Mouse (Mus musculus): ENCODE measurements at regions not wholly inside any gene's neighbourhood (a gene's known extent, or its start where the extent isn't known, plus 50 kb on each side); places are given as distances from the start of the nearest gene placed in this dataset.

DNA sequence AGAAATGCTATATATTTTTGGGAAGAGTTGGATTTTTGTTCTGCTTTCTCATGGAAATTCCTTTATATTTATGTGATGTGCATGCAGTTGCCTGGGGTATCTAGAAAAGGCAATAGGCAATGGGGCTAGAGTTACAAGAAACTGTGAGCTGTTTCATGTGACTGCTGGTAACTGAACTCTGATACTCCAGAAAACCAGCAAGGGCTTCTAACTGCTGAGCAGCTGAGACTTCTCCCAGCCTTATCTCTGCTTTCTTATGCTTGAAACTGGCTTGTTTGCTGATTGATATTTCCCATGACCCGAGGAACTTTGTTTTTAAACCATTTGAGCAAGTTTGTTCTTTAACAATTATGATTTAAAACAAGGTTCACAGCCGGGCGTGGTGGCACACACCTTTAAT is 491.9 kb downstream of the Cetn3 start:
- Histone ChIP-seq H3K36me3 (ENCODE audit: control insufficient read depth, insufficient read depth, low read length) (no peaks in the 10 kb centered on the region), H3K4me1 (ENCODE audit: control insufficient read depth, insufficient read depth, low read length) (no peaks in the 10 kb centered on the region), H3K4me2 (ENCODE audit: low read length) (no peak overlapping the region), H3K27me3 (replicated peaks; ENCODE audit: control insufficient read depth, insufficient read depth, low read length) (no peaks in the 10 kb centered on the region), H3K9me3 (replicated peaks; ENCODE audit: control insufficient read depth, low read length) (no peaks in the 10 kb centered on the region), H3K4me3 (ENCODE audit: low read depth, low read length) (no peak overlapping the region), H3K27ac (ENCODE audit: low read depth, low read length) (no peak overlapping the region), H3K9ac (ENCODE audit: low read length) (no peak overlapping the region)
- ATAC-seq = no peak
- DNase-seq (ENCODE audit: low spot score) = no peak
- 81% methylated on average over 3 of the region's 3 CpGs for WGBS

- DNase-seq (ENCODE audit: low spot score) (no peak), ATAC-seq (no peak)
- no peaks in the 10 kb centered on the region for H3K27me3 ChIP-seq (replicated peaks; ENCODE audit: control insufficient read depth, insufficient read depth, low read length)
- no peaks in the 10 kb centered on the region for H3K4me1 ChIP-seq (ENCODE audit: control insufficient read depth, insufficient read depth, low read length)
- H3K36me3 ChIP-seq (ENCODE audit: control insufficient read depth, insufficient read depth, low read length) = no peaks in the 10 kb centered on the region
- H3K4me3 ChIP-seq (ENCODE audit: low read depth, low read length) = no peak overlapping the region
- H3K9me3 ChIP-seq (replicated peaks; ENCODE audit: control insufficient read depth, low read length) = no peaks in the 10 kb centered on the region
- WGBS = 87% methylated on average over 3 of the region's 3 CpGs
- H3K9ac ChIP-seq (ENCODE audit: low read length) = no peak overlapping the region
- H3K27ac ChIP-seq (ENCODE audit: low read depth, low read length) = no peak overlapping the region
- H3K4me2 ChIP-seq (ENCODE audit: low read length) = no peak overlapping the region
Observed at GRCm38 (mm10) chr13:82276001-82276400, 493.1 kb downstream of the Cetn3 start.

DNA sequence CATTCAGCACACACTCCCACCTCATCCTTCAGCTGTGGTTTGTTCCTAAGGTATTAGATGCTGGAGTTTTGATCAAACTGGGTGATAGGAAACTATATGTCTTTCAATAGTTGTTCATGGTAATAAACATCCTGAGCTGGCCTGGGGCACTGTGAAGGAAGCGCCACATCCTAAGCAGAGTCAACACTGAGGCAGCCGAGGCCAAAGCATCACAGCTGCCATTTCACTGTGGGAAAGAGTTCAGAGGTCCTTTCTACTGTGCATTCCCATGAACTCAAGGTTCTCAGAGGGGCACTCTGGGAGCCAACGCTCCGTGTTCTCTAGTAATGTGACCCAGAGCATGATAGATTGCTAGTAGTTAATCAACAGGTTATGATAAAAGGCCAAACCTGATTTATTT is 497.9 kb downstream of the Cetn3 start:
- WGBS = 84% methylated on average over 4 of the region's 4 CpGs
- Histone ChIP-seq H3K27me3 (replicated peaks; ENCODE audit: control insufficient read depth, insufficient read depth, low read length) (no peaks in the 10 kb centered on the region), H3K4me3 (ENCODE audit: low read depth, low read length) (no peak overlapping the region), H3K4me1 (ENCODE audit: control insufficient read depth, insufficient read depth, low read length) (no peaks in the 10 kb centered on the region), H3K9me3 (replicated peaks; ENCODE audit: control insufficient read depth, low read length) (no peaks in the 10 kb centered on the region), H3K9ac (ENCODE audit: low read length) (no peak overlapping the region), H3K36me3 (ENCODE audit: control insufficient read depth, insufficient read depth, low read length) (no peaks in the 10 kb centered on the region), H3K4me2 (ENCODE audit: low read length) (no peak overlapping the region), H3K27ac (ENCODE audit: low read depth, low read length) (no peak overlapping the region)
- ATAC-seq (no peak), DNase-seq (ENCODE audit: low spot score) (no peak)

DNA sequence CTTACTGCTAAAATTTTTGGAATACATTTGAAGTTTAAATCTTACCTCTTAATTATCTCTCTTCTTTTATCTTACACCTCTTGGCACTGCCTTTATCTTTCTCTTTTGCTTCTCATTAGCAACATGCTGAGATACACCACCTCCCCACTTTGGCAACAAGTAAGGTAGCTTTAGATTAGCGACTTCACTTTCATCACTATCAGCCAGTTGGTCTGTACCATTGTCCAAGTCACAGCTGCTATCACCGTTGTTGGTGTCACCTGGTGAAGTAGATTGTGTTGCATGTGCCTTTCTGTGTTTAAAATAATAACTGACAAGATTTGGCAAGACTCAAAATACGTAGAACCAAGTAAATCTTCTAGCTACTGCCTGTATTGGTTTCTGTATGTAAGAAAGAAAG is 513.0 kb downstream of the Cetn3 start:
- DNase-seq (ENCODE audit: low spot score) (no peak), ATAC-seq (no peak)
- H3K4me3 ChIP-seq (ENCODE audit: low read depth, low read length) = no peak overlapping the region
- 0 out of 2 replicates have a peak, but pooled peaks cover 2% of the 10 kb centered on the region for H3K9me3 ChIP-seq (replicated peaks; ENCODE audit: control insufficient read depth, low read length)
- no peaks in the 10 kb centered on the region for H3K27me3 ChIP-seq (replicated peaks; ENCODE audit: control insufficient read depth, insufficient read depth, low read length)
- no peaks in the 10 kb centered on the region for H3K36me3 ChIP-seq (ENCODE audit: control insufficient read depth, insufficient read depth, low read length)
- no peak overlapping the region for H3K27ac ChIP-seq (ENCODE audit: low read depth, low read length)
- no peak overlapping the region for H3K4me2 ChIP-seq (ENCODE audit: low read length)
- no peak overlapping the region for H3K9ac ChIP-seq (ENCODE audit: low read length)
- no peaks in the 10 kb centered on the region for H3K4me1 ChIP-seq (ENCODE audit: control insufficient read depth, insufficient read depth, low read length)
- WGBS = 39% methylated on average over 3 of the region's 3 CpGs

DNA sequence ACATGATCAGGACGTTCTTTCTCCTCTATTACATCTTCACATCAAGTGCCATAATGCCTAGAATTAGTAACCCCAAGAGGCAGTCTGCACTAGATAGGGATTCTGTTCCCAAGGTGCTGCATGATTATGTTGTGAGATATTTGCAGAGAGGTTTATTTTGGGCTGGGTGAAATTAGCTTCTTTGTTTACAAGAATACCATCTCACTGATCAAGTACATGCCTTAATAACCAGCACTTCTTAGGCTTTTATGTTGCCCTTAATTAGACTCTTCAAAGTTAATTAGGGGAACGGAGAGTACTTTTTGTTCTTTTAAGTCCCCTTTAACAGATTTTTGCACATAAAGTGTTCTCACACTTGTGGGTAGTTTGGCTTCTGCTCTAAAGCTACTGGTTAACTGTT is 521.4 kb downstream of the Cetn3 start:
- ATAC-seq = 0 out of 2 replicates have a peak, but pooled peaks have one; percentile 30
- peak; percentile 25 for DNase-seq (ENCODE audit: low spot score)
- H3K27me3 ChIP-seq (replicated peaks; ENCODE audit: control insufficient read depth, insufficient read depth, low read length) = no peaks in the 10 kb centered on the region
- H3K4me2 ChIP-seq (ENCODE audit: low read length) = no peak overlapping the region
- H3K9me3 ChIP-seq (replicated peaks; ENCODE audit: control insufficient read depth, low read length) = 0 out of 2 replicates have a peak, but pooled peaks cover 2% of the 10 kb centered on the region
- peaks cover 4% of the 10 kb centered on the region; the same call in 1 of the 2 replicates for H3K4me1 ChIP-seq (ENCODE audit: control insufficient read depth, insufficient read depth, low read length)
- H3K9ac ChIP-seq (ENCODE audit: low read length) = no peak overlapping the region
- WGBS = 8% methylated on average over 2 of the region's 2 CpGs
- no peak overlapping the region for H3K27ac ChIP-seq (ENCODE audit: low read depth, low read length)
- H3K36me3 ChIP-seq (ENCODE audit: control insufficient read depth, insufficient read depth, low read length) = no peaks in the 10 kb centered on the region
- no peak overlapping the region for H3K4me3 ChIP-seq (ENCODE audit: low read depth, low read length)

- Histone ChIP-seq H3K9me3 (replicated peaks; ENCODE audit: control insufficient read depth, low read length) (0 out of 2 replicates have a peak, but pooled peaks cover 2% of the 10 kb centered on the region), H3K4me2 (ENCODE audit: low read length) (no peak overlapping the region), H3K27ac (ENCODE audit: low read depth, low read length) (no peak overlapping the region), H3K9ac (ENCODE audit: low read length) (no peak overlapping the region), H3K36me3 (ENCODE audit: control insufficient read depth, insufficient read depth, low read length) (no peaks in the 10 kb centered on the region), H3K4me3 (ENCODE audit: low read depth, low read length) (no peak overlapping the region), H3K4me1 (ENCODE audit: control insufficient read depth, insufficient read depth, low read length) (peaks cover 4% of the 10 kb centered on the region; the same call in 1 of the 2 replicates), H3K27me3 (replicated peaks; ENCODE audit: control insufficient read depth, insufficient read depth, low read length) (no peaks in the 10 kb centered on the region)
- ATAC-seq = peak; percentile 91
- WGBS = 13% methylated on average over 6 of the region's 6 CpGs
- DNase-seq (ENCODE audit: low spot score) = peak; percentile 68
Observed at GRCm38 (mm10) chr13:82305076-82305475, 522.2 kb downstream of the Cetn3 start.

DNA sequence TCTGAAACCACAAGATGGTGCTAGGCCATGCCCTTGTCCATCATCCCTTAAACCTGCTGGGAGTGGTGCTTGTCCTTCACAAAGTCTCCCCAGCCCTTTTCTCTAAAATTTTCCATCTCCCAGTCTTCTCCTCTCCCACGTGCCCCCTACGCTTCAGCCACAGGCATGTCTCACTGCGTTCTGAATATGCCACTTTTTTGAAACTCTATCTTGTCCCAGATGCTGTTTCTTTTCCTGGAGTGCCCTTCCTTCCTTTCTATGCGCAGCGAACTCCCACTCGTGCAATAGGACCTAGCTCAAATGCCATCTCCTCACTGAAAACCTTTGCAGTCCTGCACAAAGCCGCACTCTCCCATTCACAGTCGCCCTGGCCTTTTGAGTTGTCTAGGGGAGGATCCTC is 525.5 kb downstream of the Cetn3 start:
- DNase-seq (ENCODE audit: low spot score) (no peak), ATAC-seq (no peak)
- Histone ChIP-seq H3K9me3 (replicated peaks; ENCODE audit: control insufficient read depth, low read length) (no peaks in the 10 kb centered on the region), H3K4me1 (ENCODE audit: control insufficient read depth, insufficient read depth, low read length) (peaks cover 4% of the 10 kb centered on the region; the same call in 1 of the 2 replicates), H3K4me3 (ENCODE audit: low read depth, low read length) (no peak overlapping the region), H3K27ac (ENCODE audit: low read depth, low read length) (no peak overlapping the region), H3K27me3 (replicated peaks; ENCODE audit: control insufficient read depth, insufficient read depth, low read length) (no peaks in the 10 kb centered on the region), H3K4me2 (ENCODE audit: low read length) (no peak overlapping the region), H3K36me3 (ENCODE audit: control insufficient read depth, insufficient read depth, low read length) (no peaks in the 10 kb centered on the region), H3K9ac (ENCODE audit: low read length) (no peak overlapping the region)
- 62% methylated on average over 8 of the region's 8 CpGs for WGBS

DNA sequence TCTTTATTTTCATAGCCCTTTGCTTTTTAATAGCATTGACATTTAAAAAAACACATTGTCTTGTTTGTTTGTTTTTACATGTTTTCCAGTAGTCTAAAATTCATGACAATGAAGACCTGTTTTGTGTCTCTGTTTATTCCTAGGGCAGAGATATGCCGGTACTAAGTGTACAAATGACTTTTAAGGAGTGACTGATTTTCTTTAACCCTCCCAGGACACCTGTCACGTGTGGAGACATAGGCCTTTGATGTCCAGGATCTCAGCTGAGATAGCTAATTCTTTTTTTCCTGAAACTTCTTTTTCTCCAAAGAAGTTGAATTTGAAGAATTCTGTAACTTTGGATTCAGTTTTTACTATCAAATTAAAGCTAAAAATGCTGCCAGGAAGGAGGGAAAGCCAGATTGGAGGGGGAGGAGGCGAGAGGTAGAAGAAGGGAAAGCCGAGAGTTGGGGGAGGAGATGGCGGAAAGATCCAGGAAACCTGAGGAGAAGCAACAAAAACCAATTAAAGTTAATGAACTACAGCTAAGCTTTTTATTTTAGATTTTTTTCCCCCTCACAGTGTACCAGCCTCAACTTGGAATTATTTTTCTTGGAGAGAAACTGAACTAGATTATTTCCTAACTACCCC is 533.8 kb downstream of the Cetn3 start:
- Histone ChIP-seq H3K4me1 (ENCODE audit: control insufficient read depth, insufficient read depth, low read length) (no peaks in the 10 kb centered on the region), H3K9ac (ENCODE audit: low read length) (no peak overlapping the region), H3K27me3 (replicated peaks; ENCODE audit: control insufficient read depth, insufficient read depth, low read length) (no peaks in the 10 kb centered on the region), H3K9me3 (replicated peaks; ENCODE audit: control insufficient read depth, low read length) (no peaks in the 10 kb centered on the region), H3K4me2 (ENCODE audit: low read length) (no peak overlapping the region), H3K27ac (ENCODE audit: low read depth, low read length) (no peak overlapping the region), H3K4me3 (ENCODE audit: low read depth, low read length) (no peak overlapping the region), H3K36me3 (ENCODE audit: control insufficient read depth, insufficient read depth, low read length) (no peaks in the 10 kb centered on the region)
- 51% methylated on average over 5 of the region's 5 CpGs for WGBS
- peak; percentile 46 for DNase-seq (ENCODE audit: low spot score)
- ATAC-seq = no peak

DNA sequence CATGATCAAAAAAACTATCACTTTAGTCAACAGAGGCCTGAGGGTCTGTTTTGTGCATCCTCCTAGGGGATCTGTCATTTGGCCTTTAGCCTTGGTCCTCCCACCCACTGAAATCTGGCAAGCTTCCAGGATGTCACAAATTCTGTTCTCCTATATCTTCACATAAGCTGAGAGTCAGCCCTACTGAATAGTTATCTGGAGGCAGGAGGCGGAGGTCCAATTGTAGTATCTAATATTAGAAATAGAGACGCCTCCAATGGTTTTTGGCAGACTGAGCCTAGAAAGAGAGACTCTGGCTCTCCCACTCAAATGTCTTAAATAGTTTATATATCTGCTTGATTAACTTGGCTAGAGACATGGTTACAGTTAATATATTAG is 534.3 kb downstream of the Cetn3 start:
- ATAC-seq = no peak
- Histone ChIP-seq H3K27me3 (replicated peaks; ENCODE audit: control insufficient read depth, insufficient read depth, low read length) (no peaks in the 10 kb centered on the region), H3K36me3 (ENCODE audit: control insufficient read depth, insufficient read depth, low read length) (no peaks in the 10 kb centered on the region), H3K4me3 (ENCODE audit: low read depth, low read length) (no peak overlapping the region), H3K9me3 (replicated peaks; ENCODE audit: control insufficient read depth, low read length) (no peaks in the 10 kb centered on the region), H3K4me2 (ENCODE audit: low read length) (no peak overlapping the region), H3K27ac (ENCODE audit: low read depth, low read length) (no peak overlapping the region), H3K4me1 (ENCODE audit: control insufficient read depth, insufficient read depth, low read length) (no peaks in the 10 kb centered on the region), H3K9ac (ENCODE audit: low read length) (no peak overlapping the region)
- DNase-seq (ENCODE audit: low spot score) = peak; percentile 46
- WGBS = 64% methylated on average over 2 of the region's 2 CpGs

Measured in forebrain, embryonic 14.5 days (tissue).